Mouse (Mus musculus) T-cell, adult 2 months (primary cell): ENCODE data around the gene Mpped2.

Experiments used
- DNase-seq: peaks from one replicate; pipeline ENCODE4 v3.0.0; 2022; ENCODE audit warnings: low spot score

Gene Mpped2

GRCm38 (mm10) chr2:106856361-106856961 is 163.4 kb downstream of the Mpped2 start:
- DNase-seq, result no peak

- DNase-seq, result no peak
Observed at GRCm38 (mm10) chr2:106857258-106857657, 164.2 kb downstream of the Mpped2 start.

- DNase-seq, result no peak
Observed at GRCm38 (mm10) chr2:106857711-106858110, 164.6 kb downstream of the Mpped2 start.

GRCm38 (mm10) chr2:106860856-106861679 is 168.0 kb downstream of the Mpped2 start:
- no peak for DNase-seq

- DNase-seq, result no peak
Observed at GRCm38 (mm10) chr2:106863050-106863653, 170.1 kb downstream of the Mpped2 start.

- no peak for DNase-seq
Observed at GRCm38 (mm10) chr2:106865148-106865786, 172.2 kb downstream of the Mpped2 start.

- no peak for DNase-seq
Observed at GRCm38 (mm10) chr2:106866303-106866702, 173.2 kb downstream of the Mpped2 start.

- DNase-seq, result no peak
Observed at GRCm38 (mm10) chr2:106870886-106871285, 177.8 kb downstream of the Mpped2 start.

- DNase-seq, result no peak
Observed at GRCm38 (mm10) chr2:106873166-106873565, 180.1 kb downstream of the Mpped2 start.

GRCm38 (mm10) chr2:106883390-106883789 is 190.3 kb downstream of the Mpped2 start:
- DNase-seq, result no peak

GRCm38 (mm10) chr2:106888174-106888573 is 195.1 kb downstream of the Mpped2 start:
- DNase-seq, result no peak

- DNase-seq, result no peak
Observed at GRCm38 (mm10) chr2:106889297-106890000, 196.4 kb downstream of the Mpped2 start.

- no peak for DNase-seq
Observed at GRCm38 (mm10) chr2:106893376-106893775, 200.3 kb downstream of the Mpped2 start.

- DNase-seq, result no peak
Observed at GRCm38 (mm10) chr2:106895326-106896023, 202.4 kb downstream of the Mpped2 start.

- no peak for DNase-seq
Observed at GRCm38 (mm10) chr2:106896024-106896384, 202.9 kb downstream of the Mpped2 start.

GRCm38 (mm10) chr2:106911951-106912480 is 218.9 kb downstream of the Mpped2 start:
- DNase-seq, result no peak
